Mouse (Mus musculus) bone marrow macrophage, adult 2 months (primary cell): ENCODE measurements around the gene Cnga4.
A peak's percentile ranks its signal among the peaks of the same experiment; 100 is the strongest.
"Not testable (repeated sequence)": the region's sequence is repeated elsewhere in the genome, so short reads cannot be mapped to it uniquely, and the experiment has no call there.

Source experiments
- CTCF ChIP-seq: IDR thresholded peaks from 2 replicates; pipeline ENCODE4 v1.5.1; 2012; ENCODE audit warnings: low read depth, mild to moderate bottlenecking, low read length, moderate library complexity
- POLR2A ChIP-seq: IDR thresholded peaks from 2 replicates; pipeline ENCODE4 v1.6.1; 2012; ENCODE audit warnings: mild to moderate bottlenecking, low read depth, low read length, borderline replicate concordance

DNA sequence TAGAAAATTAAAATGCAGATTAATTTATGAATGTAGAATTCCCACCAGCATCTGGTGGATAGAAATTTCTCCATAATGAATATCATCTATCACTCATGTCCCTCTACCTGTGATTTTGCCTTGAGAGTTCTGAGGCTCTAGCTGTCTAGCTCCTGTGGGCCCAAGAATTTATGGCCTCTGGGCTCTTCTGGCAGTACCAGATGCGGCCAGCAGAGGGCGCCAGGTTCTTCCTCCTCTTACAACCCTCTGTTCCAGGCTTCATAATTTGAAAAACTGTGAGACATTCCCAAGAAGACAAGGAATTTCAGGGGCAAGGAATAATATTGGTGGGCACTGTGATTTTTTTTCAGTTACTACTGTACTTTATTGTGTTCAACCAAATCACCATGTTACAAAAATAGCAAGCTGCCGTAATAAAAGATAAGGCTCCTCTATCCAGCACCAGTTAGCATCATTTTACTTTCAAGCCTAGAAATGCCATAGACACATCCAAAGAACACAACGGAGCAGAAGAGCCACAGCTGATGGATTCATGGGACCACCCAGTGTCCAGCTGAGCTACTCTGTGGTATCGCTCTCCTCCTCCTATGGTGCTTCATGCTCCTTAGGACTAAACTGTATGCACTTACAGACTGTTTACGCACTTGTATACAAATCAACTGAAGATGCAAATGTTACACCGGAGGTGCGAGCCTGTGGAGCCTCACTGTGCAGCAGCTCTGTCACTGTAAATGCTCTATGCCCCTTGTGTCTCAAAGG is 7.7 kb downstream of the Cnga4 start:
- TF ChIP-seq CTCF = peak; percentile 94
- TF ChIP-seq POLR2A = not testable (repeated sequence)
